Mouse (Mus musculus) erythroblast, embryonic 14.5 days (primary cell): ENCODE measurements around the gene Eva1c.

ENCODE experiments used
- GATA1 ChIP-seq: IDR thresholded peaks from 2 replicates; pipeline ENCODE4 v1.6.1; 2012; ENCODE audit warnings: low read length, inconsistent platforms, mixed read lengths
- TAL1 ChIP-seq: IDR thresholded peaks from 3 replicates; pipeline ENCODE4 v1.6.1; 2012; ENCODE audit warnings: low read length, inconsistent platforms, mixed read lengths

- TF ChIP-seq TAL1: no peak
- TF ChIP-seq GATA1: no peak
Observed at GRCm38 (mm10) chr16:90921471-90922159, 95.1 kb downstream of the Eva1c start.
